Mouse (Mus musculus) spleen, postnatal 10 days (tissue): ENCODE measurements around the gene Ccdc191.
A peak's percentile ranks its signal among the peaks of the same experiment; 100 is the strongest.

Experiments
- DNase-seq, 2 experiments: peaks; one replicate each; pipeline ENCODE4 v3.0.0; 2021 to 2022; ENCODE audit warnings: low spot score in 2 of 2

Ccdc191 gene

GRCm38 (mm10) chr16:43931502-43931901 lies 41.9 kb downstream of the Ccdc191 start:
- DNase-seq = no peak

GRCm38 (mm10) chr16:43932319-43932718 lies 42.7 kb downstream of the Ccdc191 start:
- DNase-seq = no peak

- DNase-seq = no peak
These were observed 43.4 kb downstream of the Ccdc191 start for GRCm38 (mm10) chr16:43933041-43933440.

GRCm38 (mm10) chr16:43934856-43935255 lies 45.3 kb downstream of the Ccdc191 start:
- DNase-seq = no peak

- DNase-seq = no peak
These were observed 45.8 kb downstream of the Ccdc191 start for GRCm38 (mm10) chr16:43935367-43935766.

- DNase-seq = no peak
These were observed 46.3 kb downstream of the Ccdc191 start for GRCm38 (mm10) chr16:43935892-43936291.

- DNase-seq = no peak
These were observed 51.2 kb downstream of the Ccdc191 start for GRCm38 (mm10) chr16:43940846-43941245.

GRCm38 (mm10) chr16:43945351-43945750 lies 55.8 kb downstream of the Ccdc191 start:
- peak in 1 of 2 experiments; percentile 1 for DNase-seq

GRCm38 (mm10) chr16:43945869-43946268 lies 56.3 kb downstream of the Ccdc191 start:
- no peak for DNase-seq

GRCm38 (mm10) chr16:43951591-43951990 lies 62.0 kb downstream of the Ccdc191 start:
- DNase-seq = peak in 1 of 2 experiments; percentile 61

GRCm38 (mm10) chr16:43954913-43955312 lies 65.3 kb downstream of the Ccdc191 start:
- DNase-seq = peak in 1 of 2 experiments; percentile 26

- no peak for DNase-seq
These were observed 68.4 kb downstream of the Ccdc191 start for GRCm38 (mm10) chr16:43958038-43958437.

GRCm38 (mm10) chr16:43963291-43963690 lies 73.7 kb downstream of the Ccdc191 start:
- no peak for DNase-seq

GRCm38 (mm10) chr16:43963780-43964179 lies 74.2 kb downstream of the Ccdc191 start:
- no peak for DNase-seq

GRCm38 (mm10) chr16:43965781-43966389 lies 76.3 kb downstream of the Ccdc191 start:
- no peak for DNase-seq

- DNase-seq = no peak
These were observed 80.8 kb downstream of the Ccdc191 start for GRCm38 (mm10) chr16:43970426-43970825.

- no peak for DNase-seq
These were observed 81.6 kb downstream of the Ccdc191 start for GRCm38 (mm10) chr16:43971189-43971588.

GRCm38 (mm10) chr16:43971741-43972140 lies 82.1 kb downstream of the Ccdc191 start:
- no peak for DNase-seq

- DNase-seq = no peak
These were observed 82.8 kb downstream of the Ccdc191 start for GRCm38 (mm10) chr16:43972391-43972790.

GRCm38 (mm10) chr16:43973147-43973546 lies 83.5 kb downstream of the Ccdc191 start:
- DNase-seq = no peak

- DNase-seq = no peak
These were observed 84.1 kb downstream of the Ccdc191 start for GRCm38 (mm10) chr16:43973606-43974220.

- DNase-seq = no peak
These were observed 89.4 kb downstream of the Ccdc191 start for GRCm38 (mm10) chr16:43979010-43979327.

- peak; percentile 24 to 54 for DNase-seq
These were observed 89.9 kb downstream of the Ccdc191 start, which contains the start of gene Zdhhc23 for GRCm38 (mm10) chr16:43979328-43980109. Zdhhc23 (minus strand) TSS chr16:43979791.
